Mouse (Mus musculus): ENCODE data around the gene Abcf2. TPM values are rescaled to one million over a fixed set of nuclear protein-coding genes. Genes with fewer than 3 reads are reported as not detected.
A peak's percentile ranks its signal among the peaks of the same experiment; 100 is the strongest.

Gene Abcf2
- polyA plus RNA-seq, 1 experiment from 2014 or later: 83.8 TPM

- no peaks in the 10 kb centered on the region for H3K9me3 ChIP-seq
- 77% methylated on average over 5 of the region's 5 CpGs for WGBS
- 0 out of 2 replicates have a peak, but pooled peaks cover 3% of the 10 kb centered on the region for H3K27me3 ChIP-seq (replicated peaks)
- no peak overlapping the region for H3K27ac ChIP-seq
- peaks cover 11% of the 10 kb centered on the region for H3K4me1 ChIP-seq
- H3K4me3 ChIP-seq: no peak overlapping the region
- no peaks in the 10 kb centered on the region for H3K36me3 ChIP-seq (replicated peaks)
- no peak overlapping the region for H3K9ac ChIP-seq
- H3K4me2 ChIP-seq: no peak overlapping the region
- no peak for ATAC-seq (replicated peaks)
Observed at GRCm38 (mm10) chr5:24553621-24554244, 23.5 kb downstream of the Abcf2 start.

- no peak overlapping the region for H3K4me3 ChIP-seq
- H3K4me1 ChIP-seq: peaks cover 11% of the 10 kb centered on the region
- WGBS: 39% methylated on average over 2 of the region's 2 CpGs
- no peaks in the 10 kb centered on the region for H3K36me3 ChIP-seq (replicated peaks)
- 0 out of 2 replicates have a peak, but pooled peaks cover 3% of the 10 kb centered on the region for H3K27me3 ChIP-seq (replicated peaks)
- H3K4me2 ChIP-seq: peak overlapping the region; percentile 41
- peak; percentile 35; the same call in 1 of the 2 replicates for ATAC-seq (replicated peaks)
- H3K9ac ChIP-seq: no peak overlapping the region
- no peaks in the 10 kb centered on the region for H3K9me3 ChIP-seq
- no peak overlapping the region for H3K27ac ChIP-seq
Observed at GRCm38 (mm10) chr5:24551317-24551688, 26.0 kb downstream of the Abcf2 start.

- 0 out of 2 replicates have a peak, but pooled peaks cover under 1% of the 10 kb centered on the region for H3K27me3 ChIP-seq (replicated peaks)
- H3K4me1 ChIP-seq: peaks cover 11% of the 10 kb centered on the region
- WGBS: 30% methylated on average over 26 of the region's 26 CpGs
- H3K9me3 ChIP-seq: no peaks in the 10 kb centered on the region
- ATAC-seq (replicated peaks): peak; percentile 63
- no peak overlapping the region for H3K4me3 ChIP-seq
- no peaks in the 10 kb centered on the region for H3K36me3 ChIP-seq (replicated peaks)
- no peak overlapping the region for H3K27ac ChIP-seq
- no peak overlapping the region for H3K9ac ChIP-seq
- H3K4me2 ChIP-seq: peak overlapping the region; percentile 41
Observed at GRCm38 (mm10) chr5:24550598-24551316, 26.5 kb downstream of the Abcf2 start.

- Histone ChIP-seq H3K9ac (no peak overlapping the region), H3K27ac (no peak overlapping the region), H3K36me3 (replicated peaks) (no peaks in the 10 kb centered on the region), H3K9me3 (no peaks in the 10 kb centered on the region), H3K4me3 (no peak overlapping the region), H3K4me1 (no peaks in the 10 kb centered on the region), H3K27me3 (replicated peaks) (no peaks in the 10 kb centered on the region), H3K4me2 (no peak overlapping the region)
- 75% methylated on average over 7 of the region's 7 CpGs for WGBS
- no peak for ATAC-seq (replicated peaks)
Observed at GRCm38 (mm10) chr5:24542643-24543042, 34.6 kb downstream of the Abcf2 start.

DNA sequence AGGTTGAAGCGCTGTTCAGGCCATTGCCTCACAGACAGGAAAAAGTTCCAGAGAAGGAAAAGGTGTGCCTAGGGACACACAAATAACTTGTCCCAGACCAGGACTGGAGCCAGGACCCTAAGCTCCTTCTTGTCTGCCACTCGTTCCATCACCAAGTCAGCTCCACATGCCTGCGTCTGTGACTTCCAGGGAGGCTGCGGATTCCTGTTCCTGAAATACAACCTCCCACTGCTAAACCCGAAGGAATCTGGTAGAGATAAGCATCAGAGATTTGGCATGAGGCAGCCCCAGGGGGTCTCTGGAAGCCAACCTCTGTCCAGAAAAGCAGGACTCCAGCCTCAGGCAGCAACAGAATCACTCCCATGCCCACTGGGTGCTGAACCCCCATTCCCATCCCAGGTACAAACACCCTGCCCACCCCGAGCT, 36.1 kb downstream of the Abcf2 start:
- H3K27me3 ChIP-seq (replicated peaks): no peaks in the 10 kb centered on the region
- no peak overlapping the region for H3K4me2 ChIP-seq
- H3K9ac ChIP-seq: no peak overlapping the region
- no peaks in the 10 kb centered on the region for H3K4me1 ChIP-seq
- H3K9me3 ChIP-seq: no peaks in the 10 kb centered on the region
- no peak overlapping the region for H3K27ac ChIP-seq
- no peak for ATAC-seq (replicated peaks)
- 54% methylated on average over 6 of the region's 6 CpGs for WGBS
- H3K36me3 ChIP-seq (replicated peaks): no peaks in the 10 kb centered on the region
- H3K4me3 ChIP-seq: no peak overlapping the region

- no peak within 1 kb of the TSS for H3K4me3 ChIP-seq
- no peak within 1 kb of the TSS for H3K4me2 ChIP-seq
- H3K9ac ChIP-seq: no peak within 1 kb of the TSS
- no peaks in the 10 kb centered on the region for H3K9me3 ChIP-seq
- H3K27ac ChIP-seq: no peak within 1 kb of the TSS
- no peaks in the 10 kb centered on the region for H3K27me3 ChIP-seq (replicated peaks)
- no peaks in the 10 kb centered on the region for H3K4me1 ChIP-seq
- no peaks in the 10 kb centered on the region for H3K36me3 ChIP-seq (replicated peaks)
- WGBS: 50% methylated on average over 14 of the region's 14 CpGs
- no peak for ATAC-seq (replicated peaks)
Observed at GRCm38 (mm10) chr5:24540387-24541143, 36.7 kb downstream of the Abcf2 start, which contains the start of gene Asb10. Asb10 (minus strand) TSS chr5:24540978.

DNA sequence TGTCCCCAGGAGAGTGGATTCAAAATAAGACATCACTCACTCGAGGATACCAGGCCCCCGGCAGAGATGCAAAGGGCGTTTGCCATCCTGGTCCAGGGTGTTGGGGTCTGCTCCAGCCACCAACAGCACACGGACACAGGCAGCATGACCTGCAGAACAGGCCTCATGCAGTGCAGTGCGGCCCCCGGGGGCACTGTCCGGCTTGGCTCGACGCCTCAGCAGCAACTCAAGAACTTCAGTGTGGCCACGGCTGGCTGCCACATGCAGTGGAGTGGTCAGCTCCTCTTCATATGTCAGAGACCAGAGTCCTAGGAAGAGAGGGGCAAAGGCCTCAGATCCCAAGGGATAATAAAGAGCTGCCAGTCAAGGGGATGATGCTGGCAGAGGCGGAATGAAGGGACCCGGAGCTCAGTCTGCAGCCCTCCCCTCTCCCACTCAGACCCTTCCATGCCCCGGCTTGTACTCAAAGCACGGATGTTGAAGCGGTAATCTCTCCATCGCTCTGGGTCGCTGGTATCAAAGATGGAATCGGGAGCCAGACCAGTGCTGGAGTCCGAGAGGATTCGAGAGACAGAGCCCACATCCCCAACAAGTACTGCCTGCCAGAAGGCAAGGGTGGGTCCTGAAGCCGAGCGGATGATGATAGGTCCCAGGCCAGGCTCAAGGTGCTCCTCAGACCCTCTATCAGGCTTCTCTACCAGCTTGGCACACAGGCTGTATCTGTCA, 37.5 kb downstream of the Abcf2 start:
- H3K9ac ChIP-seq: no peak overlapping the region
- H3K27ac ChIP-seq: no peak overlapping the region
- no peaks in the 10 kb centered on the region for H3K9me3 ChIP-seq
- WGBS: 84% methylated on average over 22 of the region's 22 CpGs
- H3K36me3 ChIP-seq (replicated peaks): no peaks in the 10 kb centered on the region
- H3K4me2 ChIP-seq: no peak overlapping the region
- no peak overlapping the region for H3K4me3 ChIP-seq
- H3K27me3 ChIP-seq (replicated peaks): no peaks in the 10 kb centered on the region
- ATAC-seq (replicated peaks): no peak
- H3K4me1 ChIP-seq: no peaks in the 10 kb centered on the region

DNA sequence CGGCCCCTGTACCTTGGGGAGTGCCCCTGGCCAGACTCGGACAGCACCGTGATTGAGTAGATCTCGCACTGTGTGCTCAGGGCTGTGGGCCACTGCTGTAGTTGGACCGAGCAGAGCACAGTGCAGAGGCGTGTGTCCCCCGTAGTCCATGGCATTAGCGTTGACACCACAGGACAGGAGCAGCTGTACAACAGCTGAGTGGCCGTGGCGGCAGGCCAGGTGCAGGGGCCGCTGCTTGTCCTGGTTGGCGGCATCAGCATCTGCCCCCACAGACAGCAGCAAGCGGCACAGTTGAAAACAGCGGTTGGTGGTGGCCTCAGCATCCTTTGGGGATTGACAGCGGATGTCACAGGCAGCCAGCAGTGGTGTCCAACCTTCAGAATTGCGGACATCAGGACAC, 39.6 kb downstream of the Abcf2 start:
- Histone ChIP-seq H3K4me3 (no peak overlapping the region), H3K9me3 (no peaks in the 10 kb centered on the region), H3K36me3 (replicated peaks) (no peaks in the 10 kb centered on the region), H3K27me3 (replicated peaks) (no peaks in the 10 kb centered on the region), H3K27ac (no peak overlapping the region), H3K9ac (no peak overlapping the region), H3K4me1 (no peaks in the 10 kb centered on the region), H3K4me2 (no peak overlapping the region)
- 67% methylated on average over 16 of the region's 16 CpGs for WGBS
- ATAC-seq (replicated peaks): no peak

DNA sequence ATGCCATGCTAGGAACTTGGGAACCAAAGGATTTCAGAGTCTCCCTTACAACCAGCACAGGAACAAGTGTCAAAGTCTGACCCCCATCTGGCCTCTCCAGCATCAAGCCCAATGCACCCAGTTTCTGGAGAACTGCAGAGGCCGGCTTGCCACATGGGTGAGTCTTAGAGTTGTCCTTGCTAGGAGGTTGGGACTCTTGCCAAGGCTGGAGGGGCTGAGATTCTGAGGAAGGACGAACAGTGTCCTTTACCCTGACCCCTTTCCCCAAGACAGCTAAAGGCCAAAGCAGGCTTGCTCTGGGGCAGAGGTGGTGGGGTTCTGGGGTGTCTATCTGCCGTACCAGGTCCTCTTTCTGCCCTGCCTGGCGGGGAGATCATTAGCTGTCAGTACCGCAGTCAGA, 40.8 kb downstream of the Abcf2 start:
- no peak overlapping the region for H3K27ac ChIP-seq
- H3K9me3 ChIP-seq: no peaks in the 10 kb centered on the region
- no peak for ATAC-seq (replicated peaks)
- H3K9ac ChIP-seq: no peak overlapping the region
- no peak overlapping the region for H3K4me3 ChIP-seq
- no peaks in the 10 kb centered on the region for H3K4me1 ChIP-seq
- no peak overlapping the region for H3K4me2 ChIP-seq
- H3K27me3 ChIP-seq (replicated peaks): no peaks in the 10 kb centered on the region
- no peaks in the 10 kb centered on the region for H3K36me3 ChIP-seq (replicated peaks)
- WGBS: 74% methylated on average over 5 of the region's 5 CpGs

DNA sequence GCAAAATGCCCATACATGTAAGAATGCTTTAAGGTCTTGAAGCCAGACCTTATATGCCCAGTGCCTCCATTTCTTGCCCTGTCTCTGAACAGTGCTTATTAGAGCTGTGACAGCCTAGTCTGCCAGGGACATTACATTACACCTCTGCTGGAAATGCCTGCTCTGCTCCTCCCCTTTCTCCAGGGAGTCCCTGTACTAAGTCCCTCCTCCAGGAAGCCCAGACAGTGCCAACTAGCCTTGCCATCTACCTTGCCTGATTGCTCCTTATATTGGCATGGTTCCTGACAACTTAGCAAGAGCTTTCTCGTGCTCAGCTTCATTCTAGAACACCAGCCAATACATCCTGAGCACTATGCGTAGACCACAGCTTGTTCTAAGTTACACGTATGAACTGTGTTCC, 41.5 kb downstream of the Abcf2 start:
- Histone ChIP-seq H3K4me2 (no peak overlapping the region), H3K9ac (no peak overlapping the region), H3K4me1 (no peaks in the 10 kb centered on the region), H3K36me3 (replicated peaks) (no peaks in the 10 kb centered on the region), H3K27ac (no peak overlapping the region), H3K9me3 (no peaks in the 10 kb centered on the region), H3K4me3 (no peak overlapping the region), H3K27me3 (replicated peaks) (no peaks in the 10 kb centered on the region; the same call in 1 of the 2 replicates)
- 90% methylated on average over 3 of the region's 3 CpGs for WGBS
- no peak for ATAC-seq (replicated peaks)

GRCm38 (mm10) chr5:24534292-24534691, 43.0 kb downstream of the Abcf2 start:
- Histone ChIP-seq H3K4me3 (no peak overlapping the region), H3K9me3 (no peaks in the 10 kb centered on the region), H3K27me3 (replicated peaks) (peaks cover 6% of the 10 kb centered on the region), H3K36me3 (replicated peaks) (no peaks in the 10 kb centered on the region), H3K9ac (no peak overlapping the region), H3K4me2 (no peak overlapping the region), H3K4me1 (no peaks in the 10 kb centered on the region), H3K27ac (no peak overlapping the region)
- ATAC-seq (replicated peaks): no peak
- 46% methylated on average over 5 of the region's 5 CpGs for WGBS

DNA sequence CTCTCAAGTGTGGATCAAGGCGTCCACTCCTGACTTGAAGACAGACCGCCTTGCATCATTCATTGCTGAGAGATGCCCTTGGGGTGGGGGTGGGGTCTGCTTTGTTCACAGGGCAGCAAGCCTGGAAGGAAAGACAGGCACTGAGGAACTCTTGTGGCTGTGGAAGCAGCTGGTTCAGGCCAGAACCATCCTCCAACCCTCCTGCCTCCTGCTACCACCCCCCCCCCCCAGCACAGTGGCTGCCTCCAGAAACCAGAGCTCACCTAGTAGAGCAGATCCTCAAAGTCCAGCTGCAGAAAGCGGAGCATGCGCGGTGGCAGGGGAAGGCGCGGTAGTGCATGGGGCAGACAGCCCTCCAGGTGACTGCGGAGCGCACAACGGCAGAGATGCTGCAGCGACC, 43.9 kb downstream of the Abcf2 start:
- H3K27me3 ChIP-seq (replicated peaks): peaks cover 15% of the 10 kb centered on the region
- WGBS: 57% methylated on average over 11 of the region's 11 CpGs
- H3K4me3 ChIP-seq: no peak overlapping the region
- H3K4me2 ChIP-seq: no peak overlapping the region
- H3K9ac ChIP-seq: no peak overlapping the region
- no peak for ATAC-seq (replicated peaks)
- no peak overlapping the region for H3K27ac ChIP-seq
- H3K36me3 ChIP-seq (replicated peaks): no peaks in the 10 kb centered on the region
- no peaks in the 10 kb centered on the region for H3K9me3 ChIP-seq
- H3K4me1 ChIP-seq: no peaks in the 10 kb centered on the region

All from midbrain, embryonic 15.5 days (tissue).